Mouse (Mus musculus): ENCODE results near the gene Zfp523.

Zfp523 gene

DNA sequence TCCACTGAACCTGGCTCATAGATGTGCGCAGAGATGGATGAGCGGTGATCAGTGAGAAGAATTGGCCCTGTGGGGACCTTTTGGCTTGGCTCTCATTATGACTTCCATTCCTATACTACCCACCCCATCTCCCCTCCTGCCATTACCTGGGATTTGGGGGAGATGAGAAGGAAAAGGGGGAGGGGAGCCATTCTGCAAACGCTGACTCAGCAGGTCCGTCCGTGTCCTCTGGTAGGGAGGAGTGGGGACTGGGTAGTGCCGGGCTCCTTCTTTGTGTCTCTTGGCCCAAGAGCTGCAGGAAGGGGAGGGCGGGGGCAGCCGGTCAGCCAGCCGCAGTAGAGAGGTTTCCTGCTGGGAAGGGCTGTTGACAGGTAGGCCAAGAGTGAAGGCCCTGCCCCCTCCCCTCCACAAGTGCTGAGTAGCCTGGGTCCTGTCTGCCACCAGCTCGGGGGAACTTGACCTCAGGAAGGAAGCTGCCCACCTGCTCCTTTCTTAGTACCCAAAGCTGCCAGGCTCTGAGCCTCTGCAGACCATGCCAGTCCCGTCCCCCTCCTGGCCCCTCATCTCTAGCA is 15.5 kb upstream of the Zfp523 start:
- no peak for DNase-seq (ENCODE audit: low read depth)

DNA sequence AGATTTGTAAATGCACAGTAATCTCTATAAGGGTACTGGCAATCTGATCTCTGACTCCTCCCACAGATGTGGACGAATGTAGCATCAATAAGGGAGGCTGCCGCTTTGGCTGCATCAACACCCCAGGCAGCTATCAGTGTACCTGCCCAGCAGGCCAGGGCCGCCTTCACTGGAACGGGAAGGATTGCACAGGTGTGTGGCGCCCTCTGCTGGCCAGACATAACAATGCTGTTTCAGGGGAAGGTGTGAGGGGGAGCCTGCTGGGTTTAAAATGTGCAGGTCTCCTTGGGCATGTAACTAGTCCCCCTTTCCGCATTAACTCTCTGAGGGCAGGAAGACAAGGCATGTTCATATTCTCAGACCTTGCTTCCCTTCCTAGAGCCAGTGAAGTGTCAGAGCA is 13.3 kb upstream of the Zfp523 start:
- peak; percentile 44 for DNase-seq (ENCODE audit: low read depth)

DNA sequence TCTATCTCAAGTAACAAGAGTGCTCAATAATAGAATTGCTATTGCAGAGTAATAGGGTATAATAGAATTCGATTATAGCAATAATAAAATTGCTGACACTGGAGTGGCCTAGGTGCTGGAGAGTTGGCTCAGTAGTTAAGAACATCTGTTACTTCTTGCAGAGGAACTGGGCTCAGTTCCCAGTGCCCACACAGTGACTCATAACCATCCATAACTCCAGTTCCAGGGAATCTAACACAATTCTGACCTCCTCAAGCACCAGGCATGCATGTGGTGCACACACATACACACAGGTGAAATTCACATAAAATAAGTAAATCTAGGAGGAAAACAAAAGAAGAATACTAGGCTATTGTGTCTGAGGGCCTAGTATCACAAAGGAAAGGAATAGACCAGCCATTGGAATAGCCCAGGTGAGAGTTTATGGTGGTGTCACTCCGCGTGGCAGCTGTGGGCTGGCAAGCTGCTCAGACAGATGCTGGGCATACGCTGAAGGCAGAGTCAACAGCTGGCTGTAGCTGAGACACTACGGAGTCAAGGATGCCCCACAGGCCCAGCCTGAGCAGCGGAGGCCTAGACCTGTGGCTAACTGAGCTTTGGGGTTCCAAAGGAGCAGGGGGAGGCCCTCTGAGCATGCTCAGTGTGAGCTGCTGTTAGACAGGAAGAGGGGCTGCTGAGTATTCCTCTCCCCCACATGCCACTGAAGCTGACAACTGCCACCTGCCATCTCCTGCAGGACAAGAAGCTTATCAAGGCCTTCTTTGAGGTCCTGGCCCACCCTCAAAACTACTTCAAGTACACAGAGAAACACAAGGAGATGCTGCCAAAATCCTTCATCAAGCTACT is 6.2 kb upstream of the Zfp523 start:
- DNase-seq (ENCODE audit: low read depth): no peak

DNA sequence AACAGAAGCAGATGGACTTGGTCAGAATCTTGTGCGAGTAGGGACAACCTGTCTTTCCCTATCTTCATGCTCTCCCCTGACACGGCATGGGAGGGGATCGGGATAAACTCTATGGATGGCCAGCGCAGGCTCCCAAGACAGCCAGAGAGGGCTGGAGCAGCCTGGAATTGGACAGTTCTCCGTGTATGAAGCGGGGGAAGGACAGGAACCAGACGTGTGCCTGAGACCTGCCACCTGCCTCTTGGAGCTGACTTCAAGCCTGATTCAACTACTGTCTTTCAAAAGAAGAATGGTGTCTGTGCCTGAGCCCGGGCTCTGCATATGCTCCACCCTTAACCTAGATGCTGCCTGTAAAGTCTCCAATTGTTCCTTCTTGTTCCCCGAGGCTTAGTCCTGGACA is 4.2 kb upstream of the Zfp523 start:
- DNase-seq (ENCODE audit: low read depth): no peak

- no peak for DNase-seq (ENCODE audit: low read depth)
Measured at GRCm38 (mm10) chr17:28177540-28178046, 664 bp downstream of the Zfp523 start.

GRCm38 (mm10) chr17:28180331-28180730 is 3.4 kb downstream of the Zfp523 start:
- DNase-seq (ENCODE audit: low read depth): no peak

- no peak for DNase-seq (ENCODE audit: low read depth)
Measured at GRCm38 (mm10) chr17:28180783-28181544, 4.0 kb downstream of the Zfp523 start.

DNA sequence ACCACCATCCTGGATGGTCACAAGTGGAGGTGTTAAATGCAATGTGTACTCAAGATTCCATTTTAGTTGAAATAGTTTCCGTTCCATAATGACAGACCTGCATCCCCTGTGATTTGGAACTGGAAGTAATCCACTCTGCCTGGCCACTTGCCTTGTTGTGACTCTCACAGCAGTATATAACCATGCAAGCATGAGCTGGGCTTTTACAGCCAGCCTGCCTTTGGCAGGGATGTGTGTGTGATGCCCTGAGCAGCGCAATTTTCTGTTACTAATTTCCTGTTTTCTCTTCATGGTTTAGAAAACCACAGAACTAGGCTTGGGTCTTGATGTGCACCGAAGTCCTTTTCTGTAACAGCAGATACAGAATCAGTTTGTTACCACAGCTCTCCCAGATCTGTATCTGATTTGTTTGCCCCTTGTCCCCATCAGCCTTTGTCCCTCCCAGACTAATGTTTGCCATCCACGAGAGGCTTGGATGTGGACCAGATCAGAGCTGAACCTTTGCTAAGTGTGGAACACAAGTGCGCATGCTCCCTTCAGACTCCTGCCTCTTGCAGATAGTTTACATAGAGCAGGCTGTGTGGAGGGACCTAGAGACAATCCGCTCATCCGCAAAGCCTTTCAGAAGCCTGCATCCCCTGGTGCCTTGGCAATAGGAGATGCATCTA is 8.2 kb downstream of the Zfp523 start:
- no peak for DNase-seq (ENCODE audit: low read depth)

DNA sequence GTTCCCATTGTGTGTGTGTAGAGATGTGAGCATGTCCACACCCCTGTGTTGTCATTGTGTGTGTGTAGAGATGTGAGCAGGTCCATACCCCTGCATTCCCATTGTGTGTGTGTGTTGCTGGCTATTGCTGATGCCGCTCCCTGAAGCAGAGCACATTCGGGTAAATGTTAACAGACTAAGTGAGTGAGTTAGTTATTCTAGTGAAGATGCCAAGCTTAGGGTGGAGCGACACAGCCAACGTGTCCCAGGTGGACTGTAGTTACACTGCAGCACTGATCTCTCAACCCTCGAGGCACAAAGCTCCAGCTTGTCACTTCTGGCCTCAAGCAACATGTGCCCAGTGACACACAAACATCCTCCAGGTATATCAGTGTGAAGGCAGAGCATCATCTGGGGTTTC is 11.4 kb downstream of the Zfp523 start:
- DNase-seq (ENCODE audit: low read depth): no peak

GRCm38 (mm10) chr17:28192754-28193153 is 15.8 kb downstream of the Zfp523 start:
- no peak for DNase-seq (ENCODE audit: low read depth)

DNA sequence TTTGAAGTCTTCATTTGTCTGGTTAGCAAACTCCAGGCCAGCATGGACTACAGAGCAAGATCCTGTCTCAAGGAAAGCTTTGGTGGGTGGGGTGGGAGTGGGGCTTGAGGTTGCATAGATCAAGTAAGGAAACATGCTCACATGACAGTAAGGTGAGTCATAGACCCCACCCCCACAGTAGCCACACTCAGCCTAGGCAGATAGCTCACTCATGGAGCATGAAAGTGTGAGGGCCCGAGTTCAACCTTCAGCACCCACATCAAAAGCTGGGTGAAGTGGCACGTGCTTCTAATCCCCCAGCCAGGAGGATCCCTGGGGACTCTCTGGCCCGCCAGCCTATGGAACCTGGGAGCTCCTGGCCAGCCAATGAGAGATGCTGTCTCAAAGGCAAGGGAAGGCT is 16.6 kb downstream of the Zfp523 start:
- no peak for DNase-seq (ENCODE audit: low read depth)

GRCm38 (mm10) chr17:28195033-28195432 is 18.1 kb downstream of the Zfp523 start:
- DNase-seq (ENCODE audit: low read depth): no peak

DNA sequence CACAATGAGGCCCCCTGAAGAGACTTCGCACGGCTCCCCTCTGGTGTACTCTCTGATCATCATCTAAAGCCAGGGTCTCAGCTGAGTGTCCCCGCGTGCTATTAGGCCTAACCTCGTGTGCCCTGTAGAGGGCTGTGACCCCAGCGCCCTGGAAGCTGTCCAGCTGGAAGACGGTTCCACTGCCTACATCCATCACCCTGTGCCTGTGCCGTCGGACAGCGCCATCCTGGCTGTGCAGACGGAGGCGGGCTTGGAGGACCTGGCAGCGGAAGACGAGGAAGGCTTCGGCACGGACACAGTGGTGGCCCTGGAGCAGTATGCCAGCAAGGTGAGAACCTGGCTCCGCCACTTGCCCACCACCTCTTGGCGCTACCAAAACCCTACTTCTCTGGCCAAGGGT is 20.7 kb downstream of the Zfp523 start:
- no peak for DNase-seq (ENCODE audit: low read depth)

DNA sequence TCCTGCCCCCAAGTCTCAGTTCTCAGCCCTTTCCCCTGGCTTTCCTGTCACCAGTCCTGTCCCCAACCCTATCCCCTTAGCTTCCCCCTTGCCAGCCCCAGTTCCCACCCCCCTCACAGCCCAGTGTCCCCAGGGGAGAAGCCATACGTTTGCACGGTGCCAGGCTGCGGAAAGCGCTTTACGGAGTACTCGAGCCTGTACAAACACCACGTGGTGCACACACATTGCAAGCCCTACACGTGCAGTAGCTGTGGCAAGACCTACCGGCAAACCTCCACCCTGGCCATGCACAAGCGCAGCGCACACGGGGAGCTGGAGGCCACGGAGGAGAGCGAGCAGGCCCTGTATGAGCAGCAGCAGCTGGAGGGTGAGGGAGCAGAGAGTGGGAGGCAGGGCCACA is 25.1 kb downstream of the Zfp523 start:
- DNase-seq (ENCODE audit: low read depth): no peak

DNA sequence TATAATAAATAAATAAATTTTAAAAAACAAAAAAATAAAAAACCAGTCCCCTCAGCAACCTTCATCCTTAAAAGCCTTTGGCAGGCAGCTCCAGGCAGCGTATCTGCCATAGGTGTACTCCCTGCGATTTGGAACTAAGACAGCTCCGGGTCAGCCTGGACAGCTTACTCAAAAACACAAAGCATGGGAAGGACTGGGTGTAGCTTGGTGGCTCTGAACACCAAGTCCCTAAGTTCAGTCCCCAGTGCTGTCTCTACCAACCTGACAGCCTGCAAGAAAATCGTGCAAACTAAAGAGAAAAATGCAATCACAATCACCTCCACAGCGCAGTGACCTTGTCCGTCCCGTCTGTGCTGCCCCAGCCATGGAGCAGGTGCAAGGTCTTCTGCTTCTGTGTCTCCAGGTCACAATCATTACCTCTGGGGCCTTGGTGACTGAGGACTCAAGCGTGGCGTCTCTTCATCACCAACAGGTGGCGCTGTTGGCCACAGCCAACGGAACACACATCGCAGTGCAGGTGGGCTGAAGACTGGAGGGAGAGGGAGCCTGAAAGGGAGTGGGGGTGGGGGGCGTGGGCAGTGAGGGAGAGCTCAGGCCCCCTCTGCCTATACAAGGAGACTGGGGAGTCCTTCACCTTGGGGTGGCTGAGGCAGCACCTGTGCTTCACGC is 27.3 kb downstream of the Zfp523 start:
- DNase-seq (ENCODE audit: low read depth): no peak

DNA sequence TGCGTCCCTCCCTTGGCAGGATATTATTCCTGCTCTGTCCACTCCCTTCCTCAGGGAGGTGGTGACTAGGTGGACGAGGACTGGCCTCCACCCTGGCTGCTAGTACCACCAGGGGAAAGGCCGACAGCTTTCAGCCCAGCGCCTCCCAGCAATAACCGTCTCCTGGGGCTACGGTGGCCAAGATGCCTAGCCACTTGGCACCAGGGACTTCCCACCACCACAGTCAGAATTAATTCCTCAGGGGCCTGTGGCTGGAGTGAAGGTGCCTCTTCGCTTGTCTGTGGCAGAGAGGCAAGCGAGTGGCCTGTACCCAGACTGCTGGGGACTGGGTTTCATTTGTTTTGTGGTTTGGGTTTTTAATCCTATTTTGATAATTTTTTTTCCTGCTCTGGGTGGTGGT is 28.5 kb downstream of the Zfp523 start:
- no peak for DNase-seq (ENCODE audit: low read depth)

DNA sequence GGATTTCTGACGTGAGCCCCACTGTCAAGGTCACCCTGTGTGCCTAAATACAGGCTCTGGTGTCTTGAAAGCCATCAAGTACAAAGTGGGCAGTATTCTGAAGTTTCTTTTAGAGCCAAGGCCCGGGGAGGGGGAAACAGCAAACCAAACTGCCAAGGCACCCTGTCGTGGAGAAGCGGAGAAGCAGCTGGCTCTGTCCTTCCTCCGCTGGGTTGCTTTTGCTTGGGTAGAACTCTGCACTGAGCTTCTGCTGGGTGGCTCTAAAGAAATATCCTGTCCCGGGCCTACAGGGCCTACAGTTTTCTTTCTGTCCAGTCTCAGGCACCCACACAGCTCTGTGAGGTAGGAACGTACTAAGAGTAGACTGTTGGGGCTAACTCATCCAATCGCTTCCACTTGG is 30.2 kb downstream of the Zfp523 start:
- DNase-seq (ENCODE audit: low read depth): no peak

- DNase-seq (ENCODE audit: low read depth): no peak
Measured at GRCm38 (mm10) chr17:28207591-28208313, 30.8 kb downstream of the Zfp523 start, which contains the start of gene Def6. Gene Def6, plus strand, starts transcription at chr17:28207778.

DNA sequence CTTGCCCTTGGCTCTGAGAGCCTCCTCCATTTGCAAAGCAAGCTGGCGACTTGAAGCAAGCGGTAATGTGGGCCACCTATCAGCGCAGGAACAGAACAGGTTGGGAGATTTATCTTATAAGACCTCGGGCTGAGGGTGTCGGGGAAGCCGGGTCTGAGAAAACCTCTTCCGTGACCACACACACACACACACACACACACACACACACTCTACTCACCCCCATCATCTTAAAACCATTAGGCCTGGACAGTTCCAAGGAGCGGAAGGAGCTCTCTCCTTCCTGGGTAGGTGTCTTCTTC is 31.3 kb downstream of the Zfp523 start:
- no peak for DNase-seq (ENCODE audit: low read depth)

GRCm38 (mm10) chr17:28209457-28210110 is 32.7 kb downstream of the Zfp523 start:
- no peak for DNase-seq (ENCODE audit: low read depth)

DNA sequence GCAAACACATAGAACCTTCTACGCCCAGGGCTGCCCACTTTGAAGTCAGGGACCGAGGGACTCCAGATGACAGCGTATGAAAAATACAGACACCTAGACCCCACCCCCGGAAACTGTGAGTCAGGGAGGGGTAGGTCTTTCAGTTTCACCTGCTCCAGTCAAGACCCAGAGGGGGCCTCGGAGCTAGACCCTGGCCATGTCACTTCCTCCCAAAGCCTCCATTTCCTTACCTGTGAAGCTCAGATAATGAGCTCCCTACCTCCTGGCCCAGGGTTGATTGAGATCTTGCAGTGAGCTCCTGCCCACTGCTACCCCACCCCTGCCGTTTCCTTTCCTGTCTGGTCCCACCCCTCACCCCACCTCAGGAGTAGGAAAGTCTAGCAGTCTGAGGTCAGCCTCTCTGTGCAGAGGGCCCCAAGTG is 35.0 kb downstream of the Zfp523 start:
- DNase-seq (ENCODE audit: low read depth): no peak

Data from c-Kit-positive CD71-positive TER-119-negative erythroid progenitor cells, embryonic 14.5 days (primary cell).